Mouse (Mus musculus): ENCODE results near the gene Padi3. TPM values are rescaled to one million over a fixed set of nuclear protein-coding genes. Genes with fewer than 3 reads are reported as not detected.

Gene Padi3
- total RNA-seq, 2 experiments from 2014 or later = not detected

GRCm38 (mm10) chr4:140815996-140816917 lies 5.8 kb upstream of the Padi3 start:
- no peak for DNase-seq (ENCODE audit: low spot score in 2 of 2)

GRCm38 (mm10) chr4:140815496-140815895 lies 5.0 kb upstream of the Padi3 start:
- no peak for DNase-seq (ENCODE audit: low spot score in 2 of 2)

- peak in 1 of 2 experiments; percentile 15 for DNase-seq (ENCODE audit: low spot score in 2 of 2)
Observed at GRCm38 (mm10) chr4:140814241-140815225, 4.1 kb upstream of the Padi3 start.

GRCm38 (mm10) chr4:140813358-140814185 lies 3.1 kb upstream of the Padi3 start:
- DNase-seq (ENCODE audit: low spot score in 2 of 2) = no peak

GRCm38 (mm10) chr4:140812609-140813008 lies 2.2 kb upstream of the Padi3 start:
- no peak for DNase-seq (ENCODE audit: low spot score in 2 of 2)

GRCm38 (mm10) chr4:140812191-140812590 lies 1.7 kb upstream of the Padi3 start:
- no peak for DNase-seq (ENCODE audit: low spot score in 2 of 2)

- DNase-seq (ENCODE audit: low spot score in 2 of 2) = no peak
Observed at GRCm38 (mm10) chr4:140809118-140809517, 1.3 kb downstream of the Padi3 start.

GRCm38 (mm10) chr4:140804601-140805000 lies 5.8 kb downstream of the Padi3 start:
- no peak for DNase-seq (ENCODE audit: low spot score in 2 of 2)

- DNase-seq (ENCODE audit: low spot score in 2 of 2) = no peak
Observed at GRCm38 (mm10) chr4:140801364-140801763, 9.1 kb downstream of the Padi3 start.

GRCm38 (mm10) chr4:140796786-140797185 lies 13.7 kb downstream of the Padi3 start:
- no peak for DNase-seq (ENCODE audit: low spot score in 2 of 2)

- DNase-seq (ENCODE audit: low spot score in 2 of 2) = no peak
Observed at GRCm38 (mm10) chr4:140794678-140795077, 15.8 kb downstream of the Padi3 start.

GRCm38 (mm10) chr4:140793795-140794194 lies 16.7 kb downstream of the Padi3 start:
- DNase-seq (ENCODE audit: low spot score in 2 of 2) = no peak

- no peak for DNase-seq (ENCODE audit: low spot score in 2 of 2)
Observed at GRCm38 (mm10) chr4:140792584-140792983, 17.9 kb downstream of the Padi3 start.

GRCm38 (mm10) chr4:140791071-140791470 lies 19.4 kb downstream of the Padi3 start:
- no peak for DNase-seq (ENCODE audit: low spot score in 2 of 2)

GRCm38 (mm10) chr4:140789983-140790382 lies 20.5 kb downstream of the Padi3 start:
- no peak for DNase-seq (ENCODE audit: low spot score in 2 of 2)

- DNase-seq (ENCODE audit: low spot score in 2 of 2) = peak in 1 of 2 experiments; percentile 47
Observed at GRCm38 (mm10) chr4:140788983-140789382, 21.5 kb downstream of the Padi3 start.

GRCm38 (mm10) chr4:140788264-140788663 lies 22.2 kb downstream of the Padi3 start:
- no peak for DNase-seq (ENCODE audit: low spot score in 2 of 2)

GRCm38 (mm10) chr4:140787414-140787813 lies 23.0 kb downstream of the Padi3 start:
- DNase-seq (ENCODE audit: low spot score in 2 of 2) = no peak

- DNase-seq (ENCODE audit: low spot score in 2 of 2) = no peak
Observed at GRCm38 (mm10) chr4:140785217-140785616, 25.2 kb downstream of the Padi3 start.

- DNase-seq (ENCODE audit: low spot score in 2 of 2) = no peak
Observed at GRCm38 (mm10) chr4:140784292-140784945, 26.0 kb downstream of the Padi3 start.
